9 mouse cellular contexts compared by ENCODE assay signal in the genomic region with DNA sequence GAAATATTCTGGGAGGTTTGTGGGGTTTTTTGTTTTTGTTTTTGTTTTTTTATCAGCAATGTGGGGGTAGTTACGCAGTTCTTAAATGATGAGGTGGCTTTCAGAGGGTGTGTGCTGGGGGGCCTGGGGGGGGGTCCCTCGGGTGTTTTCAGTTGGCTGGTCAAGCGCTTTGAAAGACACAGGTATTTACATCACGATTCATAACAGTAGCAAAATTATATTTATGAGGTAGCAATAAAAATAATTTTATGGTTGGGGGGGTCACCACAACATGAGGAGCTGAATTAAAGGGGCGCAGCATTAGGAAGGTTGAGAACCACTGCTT. TPM values are rescaled to one million over a fixed set of nuclear protein-coding genes. Genes with fewer than 3 reads are reported as not detected.
A peak's percentile ranks its signal among the peaks of the same experiment; 100 is the strongest.
DNase-seq lines count a peak whose midpoint lies in the region; ATAC-seq and TF ChIP-seq lines count a peak whose summit lies in the region.
"Had no signal": no experiment of that assay in that cellular context is flagged by ENCODE, and none has a peak within 500 bp of the region (broad histone marks: within the 10 kb centered on the region; RNA-seq: fewer than 3 reads in every experiment).

No protein-coding gene starts in this region.

- peaks cover 79% of the 10 kb centered on the region for H3K79me2 ChIP-seq in macrophage (ENCODE audit: inconsistent target)

- 12% methylated on average over 5 of the region's 5 CpGs for WGBS in heart, embryonic 14.5 days
- WGBS in hindbrain, embryonic 12.5 days = 6% methylated on average over 5 of the region's 5 CpGs
- 45% methylated on average over 4 of the region's 5 CpGs for WGBS in macrophage (ENCODE audit: missing documents)

- no peaks in the 10 kb centered on the region for H3K27me3 ChIP-seq in heart, embryonic 14.5 days (ENCODE audit: control insufficient read depth, insufficient read depth, low read length)
- H3K27me3 ChIP-seq in G1E (ENCODE audit: insufficient read depth, low read length) = peaks cover 25% of the 10 kb centered on the region
- peaks cover 46% of the 10 kb centered on the region for H3K27me3 ChIP-seq in hindbrain, embryonic 12.5 days

- no peak for ATAC-seq in heart, embryonic 14.5 days (ENCODE audit: insufficient number of reproducible peaks, insufficient read depth, low FRiP score, low read depth)
- no peak for ATAC-seq in G1E (ENCODE audit: extremely low read depth, insufficient number of reproducible peaks, low FRiP score, poor library complexity, severe bottlenecking)
- 0 out of 2 replicates have a peak, but pooled peaks have one; percentile 3 for ATAC-seq in hindbrain, embryonic 12.5 days (ENCODE audit: low FRiP score)

- H3K36me3 ChIP-seq in heart, embryonic 14.5 days (ENCODE audit: control insufficient read depth, insufficient read depth, low read length) = no peaks in the 10 kb centered on the region
- H3K36me3 ChIP-seq in G1E (replicated peaks) = no peaks in the 10 kb centered on the region
- H3K36me3 ChIP-seq in hindbrain, embryonic 12.5 days = no peaks in the 10 kb centered on the region
- no peaks in the 10 kb centered on the region for H3K36me3 ChIP-seq in macrophage (ENCODE audit: inconsistent target)

- TF ChIP-seq CTCF in G1E (IDR thresholded peaks at IDR 0.05; ENCODE audit: low read depth, low read length) = no peak

- intact Hi-C loops in heart, postnatal 36 days (cut with DNase I) = no loop called here
- intact Hi-C loops in left cerebral cortex, postnatal 4 days (cut with DNase I) = no loop called here

- peak overlapping the region; percentile 68 to 69; a peak in 2 of 4 replicates for H3K27ac ChIP-seq in heart, embryonic 14.5 days (replicated peaks in 1 of 2; ENCODE audit: control insufficient read depth in 1 of 2, insufficient read depth in 1 of 2, low read depth in 2 of 2, low read length in 2 of 2)
- H3K27ac ChIP-seq in hindbrain, embryonic 12.5 days = peak overlapping the region; percentile 30; the same call in 1 of the 2 replicates
- peak overlapping the region; percentile 58 for H3K27ac ChIP-seq in macrophage

- H3K4me3 ChIP-seq in heart, embryonic 14.5 days (ENCODE audit: control insufficient read depth in 1 of 2, insufficient read depth in 1 of 2, low read depth in 1 of 2, low read length in 2 of 2) = peak overlapping the region; percentile 24 to 41; a peak in 3 of 4 replicates
- peak overlapping the region; percentile 51; the same call in 1 of the 2 replicates for H3K4me3 ChIP-seq in G1E (ENCODE audit: low read depth, low read length)
- H3K4me3 ChIP-seq in hindbrain, embryonic 12.5 days = peak overlapping the region; percentile 23; the same call in 1 of the 2 replicates
- H3K4me3 ChIP-seq in macrophage (ENCODE audit: inconsistent target) = peak overlapping the region; percentile 15; the same call in 1 of the 2 replicates

- H3K4me2 ChIP-seq in heart, embryonic 14.5 days (ENCODE audit: low read length) = peak overlapping the region; percentile 86
- H3K4me2 ChIP-seq in hindbrain, embryonic 12.5 days (replicated peaks) = peak overlapping the region; percentile 56

- peaks cover 11 to 27% of the 10 kb centered on the region in 2 experiments for H3K4me1 ChIP-seq in heart, embryonic 14.5 days (ENCODE audit: control insufficient read depth in 2 of 2, insufficient read depth in 2 of 2, low read length in 2 of 2)
- H3K4me1 ChIP-seq in G1E (ENCODE audit: insufficient read depth, low read depth, low read length) = peaks cover 50% of the 10 kb centered on the region
- peaks cover 34% of the 10 kb centered on the region for H3K4me1 ChIP-seq in hindbrain, embryonic 12.5 days

- peak overlapping the region; percentile 65 for H3K9ac ChIP-seq in heart, embryonic 14.5 days (ENCODE audit: low read length)
- 0 out of 2 replicates have a peak overlapping the region, but pooled peaks have one; percentile 23 for H3K9ac ChIP-seq in hindbrain, embryonic 12.5 days

- no peak for DNase-seq in heart, postnatal 36 days
- no peak for DNase-seq in G1E (ENCODE audit: low spot score)
- DNase-seq in adrenal gland, adult 8-10 months = no peak
- no peak for DNase-seq in left cerebral cortex, postnatal 4 days
- no peak for DNase-seq in embryo, embryonic 9.5 days (ENCODE audit: extremely low spot score)

- H3K9me3 ChIP-seq in heart, embryonic 14.5 days (ENCODE audit: control insufficient read depth, low read length) = no peaks in the 10 kb centered on the region
- H3K9me3 ChIP-seq in G1E (replicated peaks) = peaks cover 18% of the 10 kb centered on the region
- H3K9me3 ChIP-seq in hindbrain, embryonic 12.5 days (replicated peaks) = no peaks in the 10 kb centered on the region

RNA-seq across cellular contexts. Expression of gene Itgb5, which starts 3.9 kb away (rescaled TPM):
- 87.8 and 96.2 TPM in 2 replicates for polyA plus RNA-seq in heart, embryonic 14.5 days (2014; fragmentation: Nextera tagmentation; extraction: Ambion mirVana)
- 10 to 100 TPM; 87.2 to 94.3 TPM for total RNA-seq in heart, postnatal 36 days (2021)
- total RNA-seq in G1E (2014; fragmentation: Nextera tagmentation) (0.24 and 5.6 TPM in 2 replicates), G1E (2017) (0.46 and 1.2 TPM in 2 replicates)
- polyA plus RNA-seq in G1E (2012) (0.04 and 0.14 TPM in 2 replicates), macrophage (2018) (142 to 189 TPM (median 162 TPM) in 3 replicates)
- polyA plus RNA-seq in hindbrain, embryonic 12.5 days (2016; fragmentation: Nextera tagmentation; extraction: Ambion mirVana) = 48.3 and 48.9 TPM in 2 replicates
- total RNA-seq in macrophage (2018; cell fraction: chromatin; rRNA removed) = 100 to 1,000 TPM in 1 of 26 experiments, 10 to 100 TPM in 22, 1 to 10 TPM in 3; 7.6 to 100 (median 36.7) TPM
- total RNA-seq in macrophage (2018; cell fraction: cytosol; rRNA removed) = 100 to 1,000 TPM in 13 of 26 experiments, 10 to 100 TPM in 13; 54.3 to 204 (median 110) TPM
- 100 to 1,000 TPM in 16 of 26 experiments, 10 to 100 TPM in 10; 61.1 to 188 (median 117) TPM for total RNA-seq in macrophage (2018; cell fraction: nucleus; rRNA removed)
- 100 to 1,000 TPM; 230 to 292 (median 261) TPM for total RNA-seq in adrenal gland, adult 8-10 months (2022)
- total RNA-seq in left cerebral cortex, postnatal 4 days (2021) = 10 to 100 TPM; 26.0 to 26.4 TPM

RNA-seq across cellular contexts. Expression of gene Muc13, which starts 39.6 kb away (rescaled TPM):
- polyA plus RNA-seq in heart, embryonic 14.5 days (2014; fragmentation: Nextera tagmentation; extraction: Ambion mirVana) = not detected in 2 replicates
- total RNA-seq in heart, postnatal 36 days (2021) = under 1 TPM in 1 of 2 experiments, not detected in 1; 0.08 TPM
- total RNA-seq in G1E (2014; fragmentation: Nextera tagmentation) = 2.7 and 2.9 TPM in 2 replicates
- 6.4 and 6.9 TPM in 2 replicates for total RNA-seq in G1E (2017)
- polyA plus RNA-seq in G1E (2012) = 0.17 and 0.21 TPM in 2 replicates
- 0.12 TPM in 1 of 2 replicates, not detected in the other for polyA plus RNA-seq in hindbrain, embryonic 12.5 days (2016; fragmentation: Nextera tagmentation; extraction: Ambion mirVana)
- not detected for total RNA-seq in macrophage (2018; cell fraction: chromatin; rRNA removed)
- total RNA-seq in macrophage (2018; cell fraction: cytosol; rRNA removed) = under 1 TPM in 3 of 26 experiments, not detected in 23; 0.04 to 0.07 (median 0.05) TPM
- total RNA-seq in macrophage (2018; cell fraction: nucleus; rRNA removed) = under 1 TPM in 1 of 26 experiments, not detected in 25; 0.20 TPM
- polyA plus RNA-seq in macrophage (2018) = 0.04 TPM in 1 of 3 replicates, not detected in the others
- under 1 TPM in 1 of 4 experiments, not detected in 3; 0.09 TPM for total RNA-seq in adrenal gland, adult 8-10 months (2022)
- not detected for total RNA-seq in left cerebral cortex, postnatal 4 days (2021)
- total RNA-seq: gastrocnemius, postnatal 36 days had no signal

Comparison
In these comparisons a context has a peak if more than half of its experiments do, and no peak if none do; other contexts are left out.
1. RNA of gene Itgb5, which starts 3.9 kb away (total RNA-seq): 230 to 292 TPM in adrenal gland, adult 8-10 months, 87.2 to 94.3 TPM in heart, postnatal 36 days and 26.0 to 26.4 TPM in left cerebral cortex, postnatal 4 days; 0.24 to 5.6 TPM in G1E; every median in the first group is over 4 times any median in the second.
2. Peak in every context shown above with its lines, with median percentiles within 50 percentile points of each other: H3K27ac ChIP-seq and H3K4me3 ChIP-seq.